Mouse (Mus musculus): Measurements from ENCODE around the gene Vps45. TPM values are rescaled to one million over a fixed set of nuclear protein-coding genes. Genes with fewer than 3 reads are reported as not detected.
A peak's percentile ranks its signal among the peaks of the same experiment; 100 is the strongest.
"Not testable (repeated sequence)": the region's sequence is repeated elsewhere in the genome, so short reads cannot be mapped to it uniquely, and the experiment has no call there.

Gene Vps45
- polyA plus RNA-seq, 2 experiments, result 6.6 to 9.0 TPM

DNA sequence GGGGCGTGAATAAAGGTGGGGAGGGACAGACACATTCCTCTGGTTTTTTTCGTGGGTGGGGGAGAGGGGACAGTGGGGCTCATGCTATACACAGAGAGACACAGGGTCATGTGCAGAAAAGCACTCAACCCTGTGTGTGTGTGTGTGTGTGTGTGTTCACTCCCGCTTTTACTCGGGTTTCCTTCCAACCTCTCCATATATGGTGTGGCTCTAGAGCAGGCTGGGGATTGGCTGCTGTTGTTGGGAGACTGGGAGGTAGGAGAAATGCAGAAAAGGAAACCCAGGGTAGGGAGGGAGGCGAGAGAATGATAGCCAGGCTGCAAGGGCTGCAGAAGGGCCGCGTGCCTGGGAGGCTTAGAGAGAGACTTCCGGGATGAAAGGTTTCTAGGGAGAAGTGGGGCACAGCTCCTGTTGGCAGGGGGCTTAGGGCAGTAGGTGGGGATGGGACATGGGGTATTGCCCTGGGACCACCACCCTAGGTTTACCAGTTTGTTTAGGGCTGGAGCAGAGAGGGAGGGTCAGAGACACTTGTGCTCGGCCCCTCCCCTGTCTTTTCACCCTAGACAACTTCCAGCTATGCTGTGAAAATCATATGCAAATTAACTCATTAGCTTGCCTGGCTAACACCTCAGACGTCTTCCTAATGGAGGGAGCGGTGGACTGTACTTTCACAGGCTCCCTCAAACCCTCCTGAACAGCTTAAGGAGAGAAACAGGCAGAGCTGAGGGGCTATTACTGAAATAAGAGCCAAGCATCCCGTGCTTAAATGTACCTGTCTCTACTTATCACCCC is 72.9 kb downstream of the Vps45 start:
- whole genome bisulfite sequencing (ENCODE audit: insufficient replicate concordance), result 14% methylated on average over 12 of the region's 12 CpGs
- Histone ChIP-seq H3K4me3 (ENCODE audit: insufficient read depth in 1 of 2, low read depth in 2 of 2, low read length in 2 of 2) (no peak overlapping the region), H3K27me3 (ENCODE audit: control insufficient read depth, insufficient read depth, low read length) (no peaks in the 10 kb centered on the region; the same call in 1 of the 2 replicates), H3K36me3 (replicated peaks; ENCODE audit: control insufficient read depth, insufficient read depth, low read depth) (no peaks in the 10 kb centered on the region), H3K27ac (no peak overlapping the region), H3K4me1 (replicated peaks; ENCODE audit: control insufficient read depth in 2 of 2, insufficient read depth in 2 of 2, low read length in 1 of 2) (peaks cover 0 to 24% of the 10 kb centered on the region in 2 experiments; a peak in 3 of 4 replicates), H3K9ac (replicated peaks) (no peak overlapping the region), H3K4me2 (ENCODE audit: low read depth) (peak overlapping the region; percentile 26), H3K9me3 (ENCODE audit: control insufficient read depth, low read length) (no peaks in the 10 kb centered on the region)
- ATAC-seq (ENCODE audit: insufficient read depth) (peak; percentile 48), DNase-seq (ENCODE audit: low read depth in 3 of 3, low spot score in 3 of 3) (no peak)
- TF ChIP-seq EP300 (IDR thresholded peaks at IDR 0.05; ENCODE audit: low read depth) (no peak), CTCF (IDR thresholded peaks at IDR 0.05; ENCODE audit: low read depth) (no peak)

DNA sequence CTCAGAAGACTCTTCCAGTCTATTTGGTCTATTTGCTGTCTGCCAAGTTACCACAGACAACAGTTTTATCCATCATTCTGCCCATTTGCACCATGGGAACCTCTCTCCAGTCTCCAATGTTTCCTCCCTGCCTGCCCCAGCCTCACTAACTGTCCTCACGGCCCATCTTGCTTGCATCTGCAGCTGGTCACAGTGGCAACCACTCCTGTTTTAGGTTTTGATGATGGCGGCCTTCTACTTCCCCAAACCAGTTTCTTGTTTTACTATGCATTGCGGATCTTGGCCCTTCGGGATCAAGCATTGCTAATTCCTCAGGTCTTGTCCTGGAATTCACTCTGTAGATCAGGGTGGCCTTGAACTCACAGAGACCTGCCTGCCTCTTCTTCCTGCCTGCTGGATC is 76.1 kb downstream of the Vps45 start:
- peaks cover 0 to 20% of the 10 kb centered on the region in 2 experiments; a peak in 3 of 4 replicates for H3K4me1 ChIP-seq (replicated peaks; ENCODE audit: control insufficient read depth in 2 of 2, insufficient read depth in 2 of 2, low read length in 1 of 2)
- no peaks in the 10 kb centered on the region for H3K9me3 ChIP-seq (ENCODE audit: control insufficient read depth, low read length)
- no peak overlapping the region for H3K4me2 ChIP-seq (ENCODE audit: low read depth)
- H3K36me3 ChIP-seq (replicated peaks; ENCODE audit: control insufficient read depth, insufficient read depth, low read depth), result no peaks in the 10 kb centered on the region
- H3K9ac ChIP-seq (replicated peaks), result no peak overlapping the region
- H3K27me3 ChIP-seq (ENCODE audit: control insufficient read depth, insufficient read depth, low read length), result no peaks in the 10 kb centered on the region; the same call in 1 of the 2 replicates
- no peak for DNase-seq (ENCODE audit: low read depth in 3 of 3, low spot score in 3 of 3)
- H3K27ac ChIP-seq, result no peak overlapping the region
- 58% methylated on average over 4 of the region's 4 CpGs for WGBS (ENCODE audit: insufficient replicate concordance)
- TF ChIP-seq CTCF (IDR thresholded peaks at IDR 0.05; ENCODE audit: low read depth), result no peak
- no peak for TF ChIP-seq EP300 (IDR thresholded peaks at IDR 0.05; ENCODE audit: low read depth)
- no peak for ATAC-seq (ENCODE audit: insufficient read depth)
- H3K4me3 ChIP-seq (ENCODE audit: insufficient read depth in 1 of 2, low read depth in 2 of 2, low read length in 2 of 2), result no peak overlapping the region

DNA sequence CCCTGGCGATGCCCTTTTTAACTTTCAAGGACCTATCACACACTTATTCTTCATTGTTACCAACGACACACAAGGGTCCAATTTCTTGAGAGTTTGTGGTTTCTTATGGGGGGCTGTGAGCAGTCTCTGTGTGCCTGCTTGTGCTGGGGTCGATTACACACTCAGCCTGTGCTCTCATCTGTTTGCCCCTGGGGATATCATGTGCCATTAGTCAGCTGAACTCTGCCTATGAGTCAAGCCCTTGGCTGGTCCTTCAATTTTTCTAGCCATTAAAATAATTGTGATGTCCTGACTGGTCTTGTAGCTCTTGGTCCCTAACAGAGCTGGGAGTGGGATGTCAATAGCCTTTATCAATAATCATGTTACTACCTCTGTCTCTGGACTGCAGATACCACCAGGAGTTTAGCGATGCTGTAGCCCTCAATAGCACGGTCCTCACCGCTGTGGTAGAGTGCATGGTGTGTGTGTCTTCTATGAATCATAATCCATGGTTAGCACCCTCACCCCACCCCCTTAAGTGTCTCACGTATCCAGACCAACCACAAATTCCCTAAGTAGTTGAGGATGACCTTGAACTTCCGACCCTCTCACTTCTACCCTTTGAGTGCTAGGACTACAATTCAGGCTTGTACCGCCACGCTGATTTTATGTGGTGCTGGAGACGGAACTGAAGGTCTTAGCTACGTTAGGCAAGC is 77.8 kb downstream of the Vps45 start:
- H3K27ac ChIP-seq, result no peak overlapping the region
- no peak for DNase-seq (ENCODE audit: low read depth in 3 of 3, low spot score in 3 of 3)
- ATAC-seq (ENCODE audit: insufficient read depth), result no peak
- no peak overlapping the region for H3K4me2 ChIP-seq (ENCODE audit: low read depth)
- no peaks in the 10 kb centered on the region for H3K9me3 ChIP-seq (ENCODE audit: control insufficient read depth, low read length)
- H3K9ac ChIP-seq (replicated peaks), result no peak overlapping the region
- H3K4me1 ChIP-seq (replicated peaks; ENCODE audit: control insufficient read depth in 2 of 2, insufficient read depth in 2 of 2, low read length in 1 of 2), result peaks cover 0 to 4% of the 10 kb centered on the region in 2 experiments; a peak in 2 of 4 replicates
- H3K4me3 ChIP-seq (ENCODE audit: insufficient read depth in 1 of 2, low read depth in 2 of 2, low read length in 2 of 2), result no peak overlapping the region
- 71% methylated on average over 12 of the region's 12 CpGs for WGBS (ENCODE audit: insufficient replicate concordance)
- TF ChIP-seq EP300 (IDR thresholded peaks at IDR 0.05; ENCODE audit: low read depth), result no peak
- TF ChIP-seq CTCF (IDR thresholded peaks at IDR 0.05; ENCODE audit: low read depth), result no peak
- no peaks in the 10 kb centered on the region for H3K27me3 ChIP-seq (ENCODE audit: control insufficient read depth, insufficient read depth, low read length)
- H3K36me3 ChIP-seq (replicated peaks; ENCODE audit: control insufficient read depth, insufficient read depth, low read depth), result no peaks in the 10 kb centered on the region

GRCm38 (mm10) chr3:95978265-95978664 is 80.0 kb downstream of the Vps45 start:
- peaks cover 12% of the 10 kb centered on the region for H3K27me3 ChIP-seq (ENCODE audit: control insufficient read depth, insufficient read depth, low read length)
- TF ChIP-seq CTCF (IDR thresholded peaks at IDR 0.05; ENCODE audit: low read depth) (no peak), EP300 (IDR thresholded peaks at IDR 0.05; ENCODE audit: low read depth) (no peak)

GRCm38 (mm10) chr3:95977587-95977986 is 80.7 kb downstream of the Vps45 start:
- H3K27ac ChIP-seq; H3K4me1 ChIP-seq (replicated peaks; ENCODE audit: control insufficient read depth in 2 of 2, insufficient read depth in 2 of 2, low read length in 1 of 2); ATAC-seq (ENCODE audit: insufficient read depth); H3K9me3 ChIP-seq (ENCODE audit: control insufficient read depth, low read length); H3K4me2 ChIP-seq (ENCODE audit: low read depth); H3K4me3 ChIP-seq (ENCODE audit: insufficient read depth in 1 of 2, low read depth in 2 of 2, low read length in 2 of 2); DNase-seq (ENCODE audit: low read depth in 3 of 3, low spot score in 3 of 3); H3K9ac ChIP-seq (replicated peaks); H3K36me3 ChIP-seq (replicated peaks; ENCODE audit: control insufficient read depth, insufficient read depth, low read depth): not testable (repeated sequence)
- 74% methylated on average over 7 of the region's 7 CpGs for WGBS (ENCODE audit: insufficient replicate concordance)
- H3K27me3 ChIP-seq (ENCODE audit: control insufficient read depth, insufficient read depth, low read length), result peaks cover 19% of the 10 kb centered on the region

More at GRCm38 (mm10) chr3:95978265-95978664, 80.0 kb downstream of the Vps45 start:
- ATAC-seq (ENCODE audit: insufficient read depth) (no peak), DNase-seq (ENCODE audit: low read depth in 3 of 3, low spot score in 3 of 3) (no peak)
- Histone ChIP-seq H3K4me3 (ENCODE audit: insufficient read depth in 1 of 2, low read depth in 2 of 2, low read length in 2 of 2) (no peak overlapping the region), H3K27ac (no peak overlapping the region), H3K4me2 (ENCODE audit: low read depth) (no peak overlapping the region), H3K9ac (replicated peaks) (no peak overlapping the region), H3K9me3 (ENCODE audit: control insufficient read depth, low read length) (no peaks in the 10 kb centered on the region), H3K36me3 (replicated peaks; ENCODE audit: control insufficient read depth, insufficient read depth, low read depth) (no peaks in the 10 kb centered on the region), H3K4me1 (replicated peaks; ENCODE audit: control insufficient read depth in 2 of 2, insufficient read depth in 2 of 2, low read length in 1 of 2) (no peaks in the 10 kb centered on the region)
- 75% methylated on average over 9 of the region's 9 CpGs for WGBS (ENCODE audit: insufficient replicate concordance)

Measured in liver, embryonic 14.5 days (tissue).